Mouse (Mus musculus): Measurements from ENCODE around the gene Krtap3-3.
"Not testable (repeated sequence)": the region's sequence is repeated elsewhere in the genome, so short reads cannot be mapped to it uniquely, and the experiment has no call there.

The Krtap3-3 gene

GRCm38 (mm10) chr11:99550765-99551164 lies at the start of gene Krtap3-3:
Krtap3-3 (minus strand) TSS chr11:99550865.
- no peak for DNase-seq

DNA sequence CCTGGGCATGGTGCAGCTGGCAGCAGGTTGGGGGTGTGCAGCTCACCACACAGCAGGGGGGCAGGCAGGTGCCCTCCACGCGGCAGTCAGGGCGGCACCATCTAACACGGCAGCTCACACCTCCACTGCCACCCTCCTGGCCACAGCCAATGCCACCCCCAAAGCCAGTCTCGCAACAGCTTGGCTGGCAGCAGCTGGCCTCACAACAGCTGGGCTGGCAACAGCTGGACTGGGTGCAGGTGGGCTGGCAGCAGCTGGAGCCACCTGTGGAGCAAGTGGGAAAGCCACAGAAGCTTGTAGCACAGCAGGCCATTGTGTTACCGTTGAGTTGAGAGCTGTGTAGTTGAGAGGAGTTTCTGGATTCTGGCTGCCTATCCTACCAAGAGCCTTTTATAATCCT lies 47.1 kb upstream of the Krtap3-3 start, which contains the start of gene Krtap9-3:
Gene Krtap9-3 (minus strand): TSS at position 364 of the 400 bp plus-strand sequence.
- DNase-seq = not testable (repeated sequence)

DNA sequence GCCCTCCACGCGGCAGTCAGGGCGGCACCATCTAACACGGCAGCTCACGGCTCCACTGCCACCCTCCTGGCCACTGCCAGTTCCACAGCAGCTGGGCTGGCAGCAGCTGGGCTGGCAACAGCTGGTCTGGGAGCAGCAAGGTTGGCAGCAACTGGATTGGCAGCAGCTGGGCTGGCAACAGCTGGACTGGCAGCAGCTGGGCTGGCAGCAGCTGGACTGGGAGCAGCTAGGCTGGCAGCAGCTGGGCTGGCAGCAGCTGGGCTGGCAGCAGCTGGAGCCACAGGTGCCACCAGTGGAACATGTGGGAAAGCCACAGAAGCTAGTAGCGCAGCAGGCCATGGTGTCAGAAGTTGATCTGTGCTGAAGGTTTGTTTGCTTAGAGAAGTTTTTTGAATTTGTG lies 40.3 kb upstream of the Krtap3-3 start, which contains the start of gene Krtap1-3:
Gene Krtap1-3 (minus strand): TSS at position 359 of the 400 bp plus-strand sequence.
- no peak for DNase-seq

DNA sequence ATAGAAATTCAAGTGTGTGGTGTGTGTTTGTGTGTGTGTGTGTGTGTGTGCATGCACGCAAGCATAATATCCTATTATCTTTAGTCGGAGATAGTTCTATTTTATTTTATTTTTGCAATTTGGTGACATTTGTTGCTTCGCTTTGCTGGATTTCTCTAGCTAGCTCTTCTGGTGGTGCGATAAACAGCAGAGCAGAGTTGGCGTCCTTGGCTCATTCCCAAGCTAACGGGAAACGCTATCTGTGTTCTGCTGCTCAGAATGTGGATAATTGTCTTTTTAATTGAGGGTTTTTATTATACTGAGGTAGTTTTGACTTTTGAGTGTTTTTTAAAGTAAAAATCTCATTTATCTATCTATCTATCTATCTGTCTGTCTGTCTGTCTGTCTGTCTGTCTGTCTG lies 34.4 kb upstream of the Krtap3-3 start:
- no peak for DNase-seq

- DNase-seq = no peak
Measured at GRCm38 (mm10) chr11:99583245-99583704, 32.6 kb upstream of the Krtap3-3 start, which contains the start of gene Krtap1-4. Krtap1-4 (minus strand) TSS chr11:99583654.

- DNase-seq = no peak
Measured at GRCm38 (mm10) chr11:99581564-99581963, 30.9 kb upstream of the Krtap3-3 start.

- DNase-seq = no peak
Measured at GRCm38 (mm10) chr11:99581051-99581450, 30.4 kb upstream of the Krtap3-3 start.

GRCm38 (mm10) chr11:99580636-99581035 lies 30.0 kb upstream of the Krtap3-3 start, which contains the start of gene Krtap1-5:
Krtap1-5 (minus strand) TSS chr11:99581016.
- DNase-seq = no peak

GRCm38 (mm10) chr11:99574106-99574505 lies 23.4 kb upstream of the Krtap3-3 start:
- peak; percentile 85 for DNase-seq

DNA sequence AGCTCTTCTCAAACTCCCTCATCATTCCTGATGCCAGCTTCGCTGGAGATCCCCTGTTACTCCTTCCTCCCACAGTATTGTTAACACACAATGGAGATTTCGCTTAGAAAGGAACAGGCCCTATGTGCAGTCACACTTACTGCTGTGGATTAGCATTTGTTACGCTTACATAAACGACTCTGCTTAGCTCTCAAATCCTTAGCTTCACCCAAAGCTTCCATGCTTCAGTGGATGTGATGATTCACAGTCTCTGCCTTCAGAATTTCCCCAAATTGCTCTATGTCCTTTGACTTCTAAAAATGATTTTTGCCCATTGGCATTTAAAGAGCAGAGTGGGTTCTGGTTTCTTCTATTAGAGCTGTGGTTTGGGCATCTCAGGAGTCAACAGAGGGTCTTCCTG lies 22.5 kb upstream of the Krtap3-3 start:
- no peak for DNase-seq

DNA sequence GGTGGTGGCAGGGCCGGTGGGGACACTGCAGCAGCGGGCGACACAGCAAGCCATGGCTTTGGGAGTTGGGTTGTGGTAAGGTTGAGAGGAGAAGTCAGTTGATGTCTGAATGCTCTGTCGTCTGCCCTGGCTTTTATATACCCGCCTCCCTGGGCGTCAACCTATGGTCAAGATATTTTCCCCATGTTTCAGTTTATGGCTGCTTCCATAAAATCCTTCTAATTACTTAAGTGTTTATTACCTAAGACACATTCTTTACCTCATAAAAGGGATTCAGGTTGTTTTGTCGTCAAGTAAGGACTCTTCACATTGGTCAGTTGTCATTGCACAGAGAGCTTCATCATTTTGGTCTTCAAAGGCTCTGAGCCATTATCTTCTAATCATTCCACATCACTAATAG lies 15.9 kb upstream of the Krtap3-3 start, which contains the start of gene Krtap3-1:
Gene Krtap3-1 (minus strand): TSS at position 101 of the 400 bp plus-strand sequence.
- DNase-seq = no peak

DNA sequence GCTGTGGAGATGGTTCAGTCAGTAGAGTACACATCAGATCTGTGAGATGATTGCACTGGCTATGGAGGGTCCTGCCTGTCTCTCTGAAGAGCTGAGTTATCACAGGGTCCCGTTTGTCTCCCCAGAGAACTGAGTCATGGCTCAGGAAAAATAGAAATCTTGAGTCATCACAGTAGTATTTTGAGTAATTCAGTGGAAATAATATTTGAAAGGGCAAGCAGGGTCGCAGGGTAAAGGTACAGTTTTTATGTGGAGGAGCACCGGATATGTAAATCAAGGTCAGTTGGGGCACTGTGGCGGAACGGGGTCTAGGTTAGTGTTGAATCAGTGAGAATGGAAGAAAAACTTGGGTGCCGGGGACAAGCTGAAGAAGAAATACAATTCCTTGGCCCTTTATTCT lies 11.9 kb upstream of the Krtap3-3 start:
- DNase-seq = no peak

GRCm38 (mm10) chr11:99559366-99559765 lies 8.7 kb upstream of the Krtap3-3 start, which contains the start of gene Gm11939:
Gm11939 (minus strand) TSS chr11:99559466.
- DNase-seq = no peak

DNA sequence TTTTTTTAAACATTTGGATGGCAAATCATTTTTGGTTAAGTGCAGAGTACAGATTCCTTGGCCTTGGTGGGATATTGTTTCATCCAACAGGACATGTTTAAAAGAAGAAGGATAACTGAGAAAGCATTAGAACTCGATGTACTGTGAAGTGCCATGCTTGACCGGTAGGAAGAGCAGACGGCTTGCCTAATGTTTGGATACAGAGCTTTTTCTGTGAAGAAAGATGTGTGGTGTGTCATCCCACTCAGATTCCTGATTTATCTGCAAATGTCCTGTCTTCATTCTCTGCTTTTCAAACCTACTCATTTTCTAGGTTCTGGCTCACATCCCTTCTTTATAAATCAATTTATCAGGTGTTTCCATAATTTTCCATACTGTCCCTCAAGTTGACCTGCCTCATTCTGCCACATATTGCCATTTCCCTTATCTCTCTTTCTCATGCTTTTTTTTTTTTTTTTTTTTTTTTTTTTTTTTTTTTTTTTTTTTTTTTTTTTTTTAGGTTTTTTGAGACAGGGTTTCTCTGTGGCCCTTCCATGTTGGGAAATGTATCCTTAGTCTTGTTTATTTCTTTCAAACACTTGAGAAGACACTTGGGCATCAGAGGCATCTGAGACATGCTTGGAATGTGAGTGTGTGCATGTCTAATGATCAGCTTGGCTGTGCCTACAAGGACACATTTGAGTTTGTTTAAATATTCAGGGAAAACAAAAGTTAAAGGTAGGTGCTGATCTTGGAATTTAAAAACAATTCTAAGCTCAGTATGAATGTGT lies 7.5 kb upstream of the Krtap3-3 start:
- DNase-seq = no peak

GRCm38 (mm10) chr11:99556753-99557152 lies 6.1 kb upstream of the Krtap3-3 start, which contains the start of gene Krtap3-2:
Krtap3-2 (minus strand) TSS chr11:99556853.
- no peak for DNase-seq

DNA sequence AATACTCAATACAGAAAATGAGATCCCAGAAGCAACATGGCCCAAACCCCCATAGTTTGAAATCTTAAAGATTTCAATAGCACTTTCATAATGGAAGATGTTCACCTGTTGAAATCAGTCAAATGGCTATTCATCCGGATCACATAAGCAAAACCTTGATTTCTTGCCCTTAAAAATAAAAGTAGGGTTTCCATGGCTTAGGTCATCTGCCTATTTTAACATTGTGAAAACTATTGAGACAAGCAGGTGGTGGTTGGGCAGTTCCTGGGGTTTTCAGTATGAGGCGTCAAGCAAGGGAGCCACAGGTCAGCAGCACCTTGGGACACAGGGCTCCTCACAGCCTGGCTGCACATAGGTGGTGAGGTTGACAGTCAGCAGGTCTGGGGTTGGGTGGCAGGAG lies 5.5 kb upstream of the Krtap3-3 start:
- no peak for DNase-seq

DNA sequence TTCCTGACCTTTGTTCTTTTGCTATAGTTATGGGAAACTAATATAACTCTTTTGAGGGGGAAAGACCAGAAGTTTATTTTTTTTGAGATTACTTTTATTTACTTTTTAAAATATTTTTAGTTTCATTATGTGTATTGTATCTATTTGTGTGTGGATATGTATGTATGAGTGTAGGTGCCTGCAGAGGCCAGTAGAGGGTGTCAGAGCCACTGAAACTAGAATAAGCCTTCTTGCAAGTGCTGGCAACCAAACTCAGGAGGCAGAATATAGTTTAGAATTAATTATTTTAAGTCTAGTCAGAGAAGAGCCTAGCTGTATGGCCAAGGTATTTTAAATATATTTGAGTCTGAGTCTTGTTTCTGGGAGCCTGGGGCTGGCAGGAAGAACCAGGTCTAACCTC lies 2.8 kb downstream of the Krtap3-3 start:
- no peak for DNase-seq

- peak; percentile 94 for DNase-seq
Measured at GRCm38 (mm10) chr11:99539721-99540120, 10.9 kb downstream of the Krtap3-3 start.

DNA sequence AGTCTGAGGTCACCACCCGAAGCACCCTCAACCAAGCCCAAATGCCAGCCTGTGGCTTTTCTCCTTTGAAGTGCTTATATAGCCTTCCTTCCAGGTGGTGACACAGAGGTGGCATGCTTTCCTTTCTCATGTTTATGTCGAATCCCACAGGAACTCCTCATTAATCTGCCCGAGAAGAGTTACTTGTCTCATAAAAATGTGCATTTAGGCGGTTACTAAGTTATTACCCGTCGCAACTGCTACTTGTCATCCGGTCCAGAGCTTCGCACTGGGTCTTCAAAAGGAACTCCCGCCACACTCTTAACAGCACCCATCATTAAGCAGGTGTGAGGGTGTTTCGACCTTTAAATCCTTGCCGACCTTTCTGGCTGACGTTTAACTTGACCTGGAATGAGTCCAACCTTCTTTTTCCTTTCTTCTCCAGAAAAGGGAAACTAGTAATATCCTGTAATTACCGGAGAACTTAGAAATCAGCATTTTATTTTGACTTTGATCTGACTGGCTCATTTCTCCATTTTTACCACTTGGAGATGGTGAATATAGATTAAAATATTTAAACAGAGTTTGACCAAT lies 29.3 kb downstream of the Krtap3-3 start, which contains the start of gene Krt39:
Gene Krt39 (minus strand): TSS at position 51 of the 573 bp plus-strand sequence.
- DNase-seq = no peak

- no peak for DNase-seq
Measured at GRCm38 (mm10) chr11:99514098-99514497, 36.6 kb downstream of the Krtap3-3 start.
